Mouse (Mus musculus) CH12.LX (cell line): ENCODE data around the gene Col15a1.

Experiments
- CHD2 ChIP-seq: IDR thresholded peaks from 2 replicates; pipeline ENCODE4 v1.6.1; 2011; ENCODE audit warnings: low read length, improper control_type of control experiment
- CTCF ChIP-seq, 2 experiments: IDR thresholded peaks in 1 of 2; conservative IDR thresholded peaks in 1 of 2; 2 replicates each; pipeline ENCODE4 v1.5.1; 2011 to 2012; ENCODE audit warnings: low read depth in 2 of 2, low read length in 2 of 2, improper control_type of control experiment in 1 of 2, inconsistent platforms in 1 of 2, mild to moderate bottlenecking in 1 of 2, moderate library complexity in 1 of 2
- HCFC1 ChIP-seq: IDR thresholded peaks from 2 replicates; pipeline ENCODE4 v1.6.1; 2012; ENCODE audit warnings: low read depth, mild to moderate bottlenecking, inconsistent platforms, low read length, improper control_type of control experiment
- MAX ChIP-seq: IDR thresholded peaks from 2 replicates; pipeline ENCODE4 v1.6.1; 2011; ENCODE audit warnings: low read length, improper control_type of control experiment
- MEF2A ChIP-seq: IDR thresholded peaks from 2 replicates; pipeline ENCODE4 v1.6.1; 2014; ENCODE audit warnings: low read depth, mild to moderate bottlenecking, inconsistent platforms, low read length, improper control_type of control experiment, borderline replicate concordance
- NELFE ChIP-seq: IDR thresholded peaks from 2 replicates; pipeline ENCODE4 v1.6.1; 2011; ENCODE audit warnings: low read depth, low read length, improper control_type of control experiment
- PAX5 ChIP-seq: IDR thresholded peaks from 2 replicates; pipeline ENCODE4 v1.6.1; 2012; ENCODE audit warnings: low read length, inconsistent platforms, mixed read lengths
- POLR2A ChIP-seq: IDR thresholded peaks from 2 replicates; pipeline ENCODE4 v1.6.1; 2011; ENCODE audit warnings: low read depth, mild to moderate bottlenecking, improper control_type of control experiment, low read length
- RAD21 ChIP-seq: IDR thresholded peaks from 2 replicates; pipeline ENCODE4 v1.6.1; 2011; ENCODE audit warnings: low read depth, mild to moderate bottlenecking, low read length, improper control_type of control experiment, moderate library complexity
- TBP ChIP-seq: conservative IDR thresholded peaks from 2 replicates; pipeline ENCODE4 v1.6.1; 2011; ENCODE audit warnings: low read depth, low read length, improper control_type of control experiment
- TCF12 ChIP-seq: IDR thresholded peaks from 2 replicates; pipeline ENCODE4 v1.6.1; 2014; ENCODE audit warnings: low read depth, mild to moderate bottlenecking, inconsistent platforms, low read length, improper control_type of control experiment
- UBTF ChIP-seq: IDR thresholded peaks from 2 replicates; pipeline ENCODE4 v1.6.1; 2012; ENCODE audit warnings: low read depth, mild to moderate bottlenecking, inconsistent platforms, low read length, improper control_type of control experiment, moderate library complexity
- ZKSCAN1 ChIP-seq: IDR thresholded peaks from 2 replicates; pipeline ENCODE4 v1.6.1; 2012; ENCODE audit warnings: low read depth, inconsistent platforms, low read length, improper control_type of control experiment, borderline replicate concordance

DNA sequence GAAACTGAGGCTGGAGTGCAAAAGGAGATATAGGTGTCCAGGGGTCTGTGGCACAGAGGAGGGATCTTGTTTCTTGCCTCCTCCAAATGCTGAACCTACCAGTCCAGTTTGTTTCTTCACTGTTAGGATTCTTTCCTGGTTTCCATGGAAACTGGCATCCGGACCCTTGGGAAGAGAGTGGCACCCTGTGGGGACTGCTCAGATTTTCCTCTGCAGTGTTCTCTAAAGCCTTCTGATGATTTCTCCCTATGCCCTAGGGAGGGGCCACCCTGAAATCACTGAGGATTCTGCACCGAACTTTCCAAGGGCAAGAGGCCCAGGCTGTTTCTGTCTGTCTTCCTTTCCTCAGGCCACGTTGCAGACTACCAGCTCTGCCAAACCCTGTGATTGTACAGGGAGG is 27.4 kb downstream of the Col15a1 start:
- TF ChIP-seq CTCF (conservative IDR thresholded peaks at IDR 0.05 in 1 of 2, IDR thresholded peaks at IDR 0.05 in 1 of 2; ENCODE audit: low read depth in 2 of 2, low read length in 2 of 2), result no peak
- TF ChIP-seq POLR2A, result no peak
- no peak for TF ChIP-seq TBP
- TF ChIP-seq PAX5, result no peak
- TF ChIP-seq ZKSCAN1, result no peak
- no peak for TF ChIP-seq MAX
- TF ChIP-seq CHD2, result no peak
- no peak for TF ChIP-seq UBTF
- TF ChIP-seq MEF2A, result no peak
- no peak for TF ChIP-seq HCFC1
- no peak for TF ChIP-seq NELFE
- TF ChIP-seq TCF12, result no peak
- TF ChIP-seq RAD21, result no peak
